In genomic region chr4:84740816-84741215, GRCm38 (mm10) we compare ENCODE assay signal across 23 mouse cellular contexts.
"Had no signal": no experiment of that assay in that cellular context is flagged by ENCODE, and none has a peak within 500 bp of the region (broad histone marks: within the 10 kb centered on the region; RNA-seq: fewer than 3 reads in every experiment).

No protein-coding gene starts in this region.

- ATAC-seq: liver, embryonic 12.5 days; midbrain, embryonic 13.5 days had no signal

- H3K4me2 ChIP-seq: kidney, embryonic 15.5 days; limb, embryonic 15.5 days; liver, embryonic 12.5 days; liver, embryonic 15.5 days; lung, embryonic 15.5 days; midbrain, embryonic 13.5 days; neural tube, embryonic 12.5 days; neural tube, embryonic 15.5 days had no signal

- H3K9me3 ChIP-seq: kidney, embryonic 15.5 days; limb, embryonic 15.5 days; liver, embryonic 12.5 days; liver, embryonic 15.5 days; lung, embryonic 15.5 days; midbrain, embryonic 10.5 days; midbrain, embryonic 13.5 days; neural tube, embryonic 12.5 days; neural tube, embryonic 15.5 days had no signal

- H3K9ac ChIP-seq: kidney, embryonic 15.5 days; limb, embryonic 15.5 days; liver, embryonic 12.5 days; liver, embryonic 15.5 days; lung, embryonic 15.5 days; midbrain, embryonic 13.5 days; neural tube, embryonic 12.5 days; neural tube, embryonic 15.5 days had no signal

- H3K4me3 ChIP-seq: kidney, embryonic 15.5 days; left cerebral cortex, adult 2 months; limb, embryonic 15.5 days; liver, embryonic 12.5 days; liver, embryonic 15.5 days; lung, embryonic 15.5 days; megakaryocyte, embryonic 14.5 days; midbrain, embryonic 10.5 days; midbrain, embryonic 13.5 days; neural tube, embryonic 12.5 days; neural tube, embryonic 15.5 days had no signal

- H3K27ac ChIP-seq: kidney, embryonic 15.5 days; left cerebral cortex, adult 2 months; liver, embryonic 12.5 days; liver, embryonic 15.5 days; lung, embryonic 15.5 days; midbrain, embryonic 10.5 days; midbrain, embryonic 13.5 days; neural tube, embryonic 12.5 days; neural tube, embryonic 15.5 days had no signal

- DNase-seq: kidney, adult 11 months; kidney, adult 8-10 months; kidney, postnatal 10 days; kidney, postnatal 36 days; layer of hippocampus, postnatal 36 days; left cerebral cortex, postnatal 4 days; lung, adult 18-20 months; lung, postnatal 10 days; lung, postnatal 36 days; right cerebral cortex, postnatal 25 days; thymus, adult 18-20 months; thymus, postnatal 36 days had no signal

- H3K36me3 ChIP-seq: kidney, embryonic 15.5 days; limb, embryonic 15.5 days; liver, embryonic 12.5 days; liver, embryonic 15.5 days; lung, embryonic 15.5 days; midbrain, embryonic 10.5 days; midbrain, embryonic 13.5 days; neural tube, embryonic 12.5 days; neural tube, embryonic 15.5 days had no signal

- H3K4me1 ChIP-seq: liver, embryonic 12.5 days; liver, embryonic 15.5 days; lung, embryonic 15.5 days; megakaryocyte, embryonic 14.5 days; midbrain, embryonic 13.5 days; neural tube, embryonic 12.5 days; neural tube, embryonic 15.5 days had no signal

- H3K27me3 ChIP-seq: kidney, embryonic 15.5 days; limb, embryonic 15.5 days; liver, embryonic 12.5 days; liver, embryonic 15.5 days; lung, embryonic 15.5 days; megakaryocyte, embryonic 14.5 days; midbrain, embryonic 13.5 days; neural tube, embryonic 12.5 days; neural tube, embryonic 15.5 days had no signal
